Mouse (Mus musculus) T-helper 1 cell (primary cell): ENCODE results near the gene Rnd3.

Source experiments
- in situ Hi-C: fragments of 300-600 bp; cut with MboI, MseI; formaldehyde crosslinking; loops from one replicate; pipeline ENCODE4 v1.15.1; 2025; ENCODE audit warnings: high pct_unique_total_duplicates

Gene Rnd3

GRCm38 (mm10) chr2:51148975-51149374 is at the start of gene Rnd3:
Gene Rnd3, minus strand, starts transcription at chr2:51149111.
- in situ Hi-C loops = no loop called here

- in situ Hi-C loops = no loop called here
Observed at GRCm38 (mm10) chr2:51192319-51192718, 43.4 kb upstream of the Rnd3 start.

GRCm38 (mm10) chr2:51185762-51186161 is 36.9 kb upstream of the Rnd3 start:
- in situ Hi-C loops = no loop called here

- in situ Hi-C loops = no loop called here
Observed at GRCm38 (mm10) chr2:51182990-51183389, 34.1 kb upstream of the Rnd3 start.

GRCm38 (mm10) chr2:51181376-51181775 is 32.5 kb upstream of the Rnd3 start:
- in situ Hi-C loops = no loop called here

DNA sequence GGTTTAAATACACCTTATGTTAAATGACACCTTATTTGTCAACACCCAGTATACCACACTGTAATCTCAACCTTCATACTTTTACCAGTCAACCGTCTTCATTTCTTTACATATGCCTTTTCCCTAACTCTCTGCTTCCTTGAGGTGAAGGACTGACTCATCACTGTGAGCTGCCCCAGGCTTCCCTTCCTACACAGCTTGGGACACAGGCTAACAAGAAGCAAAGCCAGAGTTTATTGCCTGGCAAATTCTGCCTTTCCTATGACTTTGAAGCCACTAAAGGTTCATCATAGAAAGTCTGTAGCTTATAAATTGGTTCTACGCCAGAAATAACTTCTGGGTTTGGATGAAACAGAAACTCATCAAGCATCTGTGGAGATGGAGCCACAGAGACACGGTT is 30.2 kb upstream of the Rnd3 start:
- in situ Hi-C loops = no loop called here

DNA sequence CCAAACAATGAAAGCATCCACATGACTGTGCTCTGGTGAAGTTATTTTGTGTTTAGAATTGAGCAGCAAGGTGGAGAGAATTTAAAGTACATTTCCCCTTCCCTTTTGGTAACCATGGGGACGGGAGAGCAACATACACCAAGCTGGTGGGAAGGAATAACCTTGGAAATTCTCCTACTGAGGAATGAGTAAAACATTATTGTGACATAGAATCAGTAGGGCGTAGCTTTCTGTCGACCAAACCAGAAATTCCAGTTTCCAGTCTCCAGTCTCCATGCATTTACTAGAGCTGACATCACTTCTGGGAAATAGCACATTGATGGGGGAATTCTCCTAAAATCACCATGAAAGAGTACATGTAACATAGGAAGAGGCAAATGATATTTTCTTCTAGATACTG is 28.7 kb upstream of the Rnd3 start:
- in situ Hi-C loops = no loop called here

DNA sequence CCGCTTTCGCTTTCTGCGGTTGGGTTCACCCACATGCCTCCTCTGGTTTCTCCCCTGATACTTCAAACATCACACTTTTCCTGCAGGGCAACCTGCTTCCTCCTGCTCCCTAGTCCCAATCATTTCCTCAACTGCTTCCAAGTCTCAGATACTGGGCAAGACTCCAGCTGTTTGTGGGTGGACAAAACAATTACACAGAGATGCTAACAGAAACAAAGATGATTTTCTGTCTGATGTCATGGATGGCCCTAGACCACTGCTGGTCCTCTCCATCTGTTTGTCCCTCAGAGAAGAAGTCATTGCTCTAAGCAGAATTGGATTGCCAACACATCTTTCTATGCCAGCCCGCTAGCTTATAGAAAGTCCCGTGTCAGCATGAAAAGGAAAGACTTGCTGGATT is 26.4 kb upstream of the Rnd3 start:
- in situ Hi-C loops = no loop called here

DNA sequence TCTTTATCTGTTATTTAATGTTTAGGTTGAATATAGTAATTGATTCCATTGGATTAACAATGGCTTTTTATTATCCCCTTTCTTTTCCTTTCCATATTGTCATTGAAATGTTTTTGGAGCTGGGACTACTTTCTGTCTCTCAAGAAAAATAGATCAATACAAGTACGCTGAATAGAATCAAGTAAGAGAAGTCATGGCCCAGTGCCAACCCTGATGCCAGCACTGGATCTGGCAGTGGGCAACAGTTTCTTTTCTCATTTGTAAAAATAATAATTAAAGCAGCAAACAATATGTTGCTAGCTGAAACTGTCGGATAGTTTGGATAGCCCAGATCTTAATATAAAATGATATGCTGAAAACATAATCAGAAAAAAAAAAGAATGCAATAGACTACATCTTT is 12.2 kb upstream of the Rnd3 start:
- in situ Hi-C loops = no loop called here

DNA sequence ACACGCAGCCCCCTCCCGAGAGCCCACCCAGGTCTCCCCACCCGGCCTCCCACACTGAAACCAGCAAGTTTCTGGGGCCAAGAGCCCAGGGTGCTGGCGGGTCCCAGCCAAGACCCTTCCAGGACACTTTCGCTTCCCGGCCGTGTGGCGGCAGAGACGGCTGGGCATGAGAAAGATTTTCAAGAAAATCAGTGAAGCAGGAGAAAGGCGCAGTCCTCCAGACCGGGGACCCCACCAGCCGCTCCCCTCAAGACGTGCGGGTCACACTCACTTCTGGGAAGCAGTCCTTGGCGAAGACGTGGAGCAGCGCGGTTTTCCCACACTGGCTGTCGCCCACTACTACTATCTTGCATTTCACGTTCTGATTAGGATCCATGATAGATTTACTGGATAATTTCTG is 457 bp downstream of the Rnd3 start:
- in situ Hi-C loops = no loop called here

GRCm38 (mm10) chr2:51148065-51148407 is 875 bp downstream of the Rnd3 start:
- in situ Hi-C loops = no loop called here

DNA sequence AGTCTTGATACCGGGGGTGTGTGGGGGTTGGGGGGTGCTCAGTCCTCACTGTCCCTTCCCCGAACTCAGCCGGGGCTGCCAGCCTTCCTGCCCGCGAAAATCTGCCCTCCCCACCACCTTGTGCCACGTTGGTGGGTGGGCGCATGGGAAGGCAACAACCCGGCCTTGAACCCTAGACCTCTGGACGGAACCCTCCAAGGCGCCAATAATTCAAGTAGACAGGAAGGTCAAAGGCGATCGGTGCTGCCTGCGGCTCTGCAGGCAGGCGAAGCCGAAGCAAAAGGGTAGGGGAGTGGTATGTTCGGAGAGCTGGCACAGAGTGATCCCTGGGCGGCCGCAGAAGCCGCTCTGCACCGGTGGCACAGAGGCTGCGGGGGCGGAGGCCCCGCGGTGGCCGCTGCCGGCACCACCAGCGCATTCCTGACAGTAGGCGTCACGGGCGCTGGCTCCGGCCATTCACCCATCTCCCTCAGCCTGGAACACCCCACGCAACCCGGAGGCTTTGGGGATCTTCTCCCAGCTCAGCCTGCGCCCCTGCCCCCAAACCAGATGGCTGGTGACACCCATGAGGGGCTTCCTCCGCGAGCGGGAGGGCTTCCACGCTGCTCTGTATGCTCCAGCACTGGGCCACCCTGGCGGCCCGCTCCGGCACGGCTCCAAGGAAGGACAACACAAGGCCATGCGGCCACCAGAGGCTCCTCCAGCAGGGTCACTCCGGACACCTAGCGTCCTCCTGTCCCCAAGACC is 1.4 kb downstream of the Rnd3 start:
- in situ Hi-C loops = no loop called here

DNA sequence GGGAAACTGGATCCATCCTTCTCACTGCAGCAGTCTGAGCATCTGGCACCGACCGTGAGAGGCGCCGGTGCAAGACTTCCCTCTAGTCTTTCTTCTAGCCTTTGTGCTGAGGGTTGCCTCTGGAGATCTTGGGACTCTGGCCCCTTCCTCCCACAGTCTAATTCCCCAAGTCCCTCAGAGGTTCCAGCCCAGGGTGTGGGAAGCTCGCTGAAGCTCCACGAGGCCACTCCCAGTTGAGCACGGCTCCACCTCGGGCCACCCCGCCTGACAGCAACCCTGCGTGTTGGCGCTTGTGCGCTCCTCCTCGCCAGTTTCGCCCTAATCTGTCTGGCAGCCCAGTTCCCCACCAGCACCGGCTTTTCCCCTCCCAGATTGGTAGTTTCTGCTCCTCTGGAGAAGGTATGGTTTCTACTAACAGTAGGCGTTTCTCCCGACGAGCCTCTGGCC is 2.0 kb downstream of the Rnd3 start:
- in situ Hi-C loops = no loop called here

DNA sequence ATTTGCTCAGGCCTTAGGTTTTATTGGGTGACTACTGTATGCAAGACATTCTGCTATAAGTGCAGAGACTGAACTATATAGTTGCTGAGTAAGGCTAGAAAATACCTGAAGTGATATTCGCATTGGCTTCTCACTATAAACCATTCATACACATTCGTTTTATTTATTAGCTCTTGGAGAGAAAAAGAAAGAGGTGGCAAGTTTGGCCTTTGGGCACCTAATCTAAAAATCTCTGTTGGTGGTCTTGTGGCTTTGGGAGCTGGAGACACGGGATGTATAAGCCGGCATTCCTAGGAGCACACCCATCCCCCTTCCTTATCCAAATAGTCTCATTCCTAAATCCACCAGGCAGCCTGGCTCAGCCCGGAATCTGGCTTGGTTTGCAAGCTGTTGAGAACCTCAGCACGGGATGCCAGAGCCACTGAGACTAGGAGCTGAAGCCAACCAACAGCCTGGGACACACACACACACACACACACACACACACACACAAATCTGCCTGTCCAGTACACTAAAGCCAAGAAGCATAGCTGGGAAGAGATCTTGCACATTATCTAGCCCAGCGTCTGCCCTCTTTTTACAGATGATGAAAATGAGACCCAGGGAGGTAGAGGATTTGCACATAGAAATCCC is 3.0 kb downstream of the Rnd3 start:
- in situ Hi-C loops = no loop called here

GRCm38 (mm10) chr2:51144380-51145120 is 4.4 kb downstream of the Rnd3 start:
- in situ Hi-C loops = no loop called here

- in situ Hi-C loops = no loop called here
Observed at GRCm38 (mm10) chr2:51142422-51142821, 6.5 kb downstream of the Rnd3 start.

- in situ Hi-C loops = no loop called here
Observed at GRCm38 (mm10) chr2:51141345-51141744, 7.6 kb downstream of the Rnd3 start.

DNA sequence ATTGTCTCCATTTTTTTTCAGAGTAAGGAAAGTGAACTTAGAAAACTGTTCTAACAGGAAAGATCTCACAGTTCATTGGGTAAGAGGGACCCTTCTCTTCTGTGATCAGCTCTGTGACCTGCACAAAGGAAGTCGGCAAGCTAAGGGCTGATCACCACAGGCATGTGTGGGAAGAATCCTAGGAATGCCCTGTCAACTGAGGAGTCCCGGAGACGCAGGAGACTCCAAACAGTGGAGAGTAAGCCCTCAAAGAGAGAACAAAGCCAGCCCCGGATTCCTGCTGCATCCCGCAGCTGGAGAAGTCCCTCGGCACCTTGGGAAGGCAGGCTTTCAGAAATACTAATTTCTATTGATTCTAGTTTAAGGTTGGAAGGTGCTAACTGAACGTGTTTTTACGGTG is 8.4 kb downstream of the Rnd3 start:
- in situ Hi-C loops = no loop called here

GRCm38 (mm10) chr2:51139912-51140446 is 8.9 kb downstream of the Rnd3 start:
- in situ Hi-C loops = no loop called here

- in situ Hi-C loops = no loop called here
Observed at GRCm38 (mm10) chr2:51139218-51139911, 9.5 kb downstream of the Rnd3 start.

DNA sequence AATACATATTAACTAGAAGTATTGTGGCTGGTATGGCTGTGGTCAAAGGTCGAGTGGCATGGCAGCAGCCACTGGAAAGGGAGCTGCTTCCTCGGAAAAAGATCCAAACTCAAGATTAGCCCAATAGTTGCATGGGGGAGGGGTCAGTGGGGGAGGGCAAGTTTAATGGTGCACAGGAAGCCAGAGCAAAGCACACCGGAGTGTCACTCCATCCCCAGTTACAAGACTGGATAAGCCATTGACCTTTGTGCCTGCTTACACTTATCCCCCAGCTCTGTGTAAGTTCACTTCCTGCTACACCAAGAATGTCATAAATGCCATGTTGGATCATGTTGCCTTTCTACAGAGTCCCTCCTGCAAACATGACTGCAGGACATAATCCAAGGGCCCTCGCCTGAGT is 11.2 kb downstream of the Rnd3 start:
- in situ Hi-C loops = no loop called here

GRCm38 (mm10) chr2:51132181-51132580 is 16.7 kb downstream of the Rnd3 start:
- in situ Hi-C loops = no loop called here
